Mouse (Mus musculus) hematopoietic stem cell, adult 5-6 weeks (primary cell): Measurements from ENCODE around the gene Lgr6. TPM values are rescaled to one million over a fixed set of nuclear protein-coding genes. Genes with fewer than 3 reads are reported as not detected.

Experiments
- ATAC-seq, 2 experiments: fragments of 125-278 bp in 1 of 2; replicated peaks in 1 of 2; 2 replicates each; pipeline ENCODE4 v1.8.0; 2016 to 2017; ENCODE audit warnings: inconsistent platforms in 2 of 2, mild to moderate bottlenecking in 2 of 2, moderate number of reproducible peaks in 2 of 2, low read depth in 1 of 2, moderate TSS enrichment in 1 of 2; ENCODE audit not compliant: low FRiP score in 2 of 2, poor library complexity in 2 of 2, severe bottlenecking in 2 of 2, insufficient read depth in 1 of 2, low TSS enrichment in 1 of 2
- total RNA-seq: library from RNA; stranded (forward); fragments of 172-1452, 232-1000 nt; gene quantifications from 2 replicates; pipeline ENCODE4 v1.2.3, GENCODE M21; 2017

Lgr6 gene
- total RNA-seq, result not detected in 2 replicates

- ATAC-seq, result no peak
Observed at GRCm38 (mm10) chr1:135105124-135105523, at the start of gene Lgr6. Lgr6 (minus strand) TSS chr1:135105276.

GRCm38 (mm10) chr1:135154411-135154959 lies 49.4 kb upstream of the Lgr6 start:
- peak; percentile 77 to 90 for ATAC-seq

- no peak for ATAC-seq
Observed at GRCm38 (mm10) chr1:135154011-135154410, 48.9 kb upstream of the Lgr6 start.

GRCm38 (mm10) chr1:135148996-135149395 lies 43.9 kb upstream of the Lgr6 start:
- ATAC-seq, result no peak

GRCm38 (mm10) chr1:135148476-135148875 lies 43.4 kb upstream of the Lgr6 start:
- no peak for ATAC-seq

GRCm38 (mm10) chr1:135147702-135148058 lies 42.6 kb upstream of the Lgr6 start:
- ATAC-seq, result peak; percentile 77 to 83

GRCm38 (mm10) chr1:135146946-135147701 lies 42.0 kb upstream of the Lgr6 start:
- ATAC-seq, result peak; percentile 61 to 68

GRCm38 (mm10) chr1:135146077-135146945 lies 41.2 kb upstream of the Lgr6 start, which contains the start of gene Arl8a:
Arl8a (plus strand) TSS chr1:135146824.
- ATAC-seq, result peak; percentile 29 to 48; a peak in 2 of 4 replicates

- ATAC-seq, result no peak
Observed at GRCm38 (mm10) chr1:135143940-135144339, 38.9 kb upstream of the Lgr6 start.

- no peak for ATAC-seq
Observed at GRCm38 (mm10) chr1:135142452-135142851, 37.4 kb upstream of the Lgr6 start.

- no peak for ATAC-seq
Observed at GRCm38 (mm10) chr1:135139906-135140305, 34.8 kb upstream of the Lgr6 start.

- ATAC-seq, result peak in 1 of 2 experiments; percentile 27; a peak in 1 of 4 replicates
Observed at GRCm38 (mm10) chr1:135136500-135136899, 31.4 kb upstream of the Lgr6 start.

GRCm38 (mm10) chr1:135135111-135135787 lies 30.2 kb upstream of the Lgr6 start:
- no peak for ATAC-seq

- no peak for ATAC-seq
Observed at GRCm38 (mm10) chr1:135133678-135134435, 28.8 kb upstream of the Lgr6 start.

GRCm38 (mm10) chr1:135132893-135133369 lies 27.9 kb upstream of the Lgr6 start:
- ATAC-seq, result peak; percentile 21 to 33

GRCm38 (mm10) chr1:135132473-135132872 lies 27.4 kb upstream of the Lgr6 start, which contains the start of gene Ptpn7:
Ptpn7 (plus strand) TSS chr1:135132700.
- ATAC-seq, result peak; percentile 63 to 70

GRCm38 (mm10) chr1:135131560-135131959 lies 26.5 kb upstream of the Lgr6 start:
- no peak for ATAC-seq
